Mouse (Mus musculus) urinary bladder, adult 2 months (tissue): ENCODE results near the gene Stoml1. TPM values are rescaled to one million over a fixed set of nuclear protein-coding genes. Genes with fewer than 3 reads are reported as not detected.
"Not testable (repeated sequence)": the region's sequence is repeated elsewhere in the genome, so short reads cannot be mapped to it uniquely, and the experiment has no call there.

Experiments
- DNase-seq: peaks from one replicate; pipeline ENCODE4 v3.0.0; 2022; ENCODE audit warnings: low spot score
- polyA plus RNA-seq: library from polyadenylated mRNA; depleted of rRNA; stranded (reverse); fragments of >200 nt; gene quantifications from 2 replicates; pipeline ENCODE4 v1.2.3, GENCODE M21; 2012

Stoml1 gene
- polyA plus RNA-seq, 1 experiment: 66.9 TPM

- DNase-seq: no peak
These were observed 11.0 kb upstream of the Stoml1 start for GRCm38 (mm10) chr9:58241780-58242485.

- no peak for DNase-seq
These were observed 10.3 kb upstream of the Stoml1 start for GRCm38 (mm10) chr9:58242696-58243095.

- no peak for DNase-seq
These were observed 9.3 kb upstream of the Stoml1 start for GRCm38 (mm10) chr9:58243696-58244095.

- DNase-seq: no peak
These were observed 6.8 kb upstream of the Stoml1 start for GRCm38 (mm10) chr9:58246083-58246591.

DNA sequence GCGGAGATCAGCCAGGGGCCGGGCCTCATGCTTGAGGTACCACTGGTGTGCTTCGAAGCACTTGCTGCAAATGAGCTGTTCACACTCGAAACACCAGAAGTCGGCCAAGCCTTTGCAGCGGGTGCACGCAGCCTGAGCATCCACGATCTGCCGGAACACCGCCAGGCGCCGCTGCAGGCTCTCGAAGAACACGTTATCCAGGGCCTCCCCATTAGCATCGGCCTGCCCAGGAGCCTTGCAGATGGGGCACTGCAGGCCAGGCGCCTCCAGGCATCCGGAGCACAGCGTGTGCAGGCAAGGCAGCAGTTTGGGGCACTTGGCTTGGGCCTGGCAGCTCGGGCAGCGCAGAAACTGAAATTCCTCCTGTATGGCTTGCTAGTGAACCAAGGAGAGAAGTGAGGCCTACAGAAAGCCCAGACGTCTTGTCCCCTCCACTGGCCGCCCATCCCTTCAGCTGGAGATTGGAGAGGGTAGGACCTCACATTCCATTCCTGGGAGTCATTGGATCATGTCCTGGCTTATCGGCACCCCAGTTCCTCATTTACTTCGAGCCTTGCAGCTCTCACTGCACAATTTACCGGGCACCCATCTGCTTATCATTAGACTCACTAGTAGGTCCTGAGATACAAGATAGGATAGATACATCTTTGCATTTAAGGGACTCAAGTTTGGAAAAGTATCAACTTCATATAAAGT, 5.8 kb upstream of the Stoml1 start:
- peak; percentile 74 for DNase-seq

DNA sequence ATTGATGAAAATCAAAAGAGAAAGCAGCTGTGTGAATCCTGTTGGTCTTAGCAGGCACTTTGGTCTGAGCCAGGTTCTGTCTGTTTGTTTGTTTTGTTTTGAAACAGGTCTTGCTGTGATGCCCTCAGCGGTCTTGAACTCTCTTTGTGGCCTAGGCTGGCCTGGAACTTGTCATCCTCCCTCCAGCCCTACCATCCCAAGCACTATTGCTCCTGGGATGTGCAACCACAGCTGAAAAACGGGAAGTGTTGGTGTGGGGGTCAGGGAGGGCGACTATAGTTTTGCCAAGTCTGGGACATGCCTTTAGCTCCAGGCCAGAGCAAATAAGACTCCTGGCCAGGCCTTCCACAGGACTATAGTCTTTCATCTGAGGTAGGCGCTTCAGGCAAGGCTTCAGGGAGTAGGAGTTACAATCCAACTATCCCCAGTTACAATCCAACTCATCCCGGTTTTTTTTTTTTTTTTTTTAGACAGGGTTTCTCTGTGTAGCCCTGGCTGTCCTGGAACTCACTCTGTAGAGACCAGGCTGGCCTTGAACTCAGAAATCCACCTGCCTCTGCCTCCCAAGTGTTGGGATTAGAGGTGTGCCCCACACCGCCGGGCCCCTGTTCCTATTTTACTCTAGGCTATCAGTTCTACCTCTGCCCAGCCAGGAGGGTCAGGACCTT, 4.1 kb upstream of the Stoml1 start:
- no peak for DNase-seq

DNA sequence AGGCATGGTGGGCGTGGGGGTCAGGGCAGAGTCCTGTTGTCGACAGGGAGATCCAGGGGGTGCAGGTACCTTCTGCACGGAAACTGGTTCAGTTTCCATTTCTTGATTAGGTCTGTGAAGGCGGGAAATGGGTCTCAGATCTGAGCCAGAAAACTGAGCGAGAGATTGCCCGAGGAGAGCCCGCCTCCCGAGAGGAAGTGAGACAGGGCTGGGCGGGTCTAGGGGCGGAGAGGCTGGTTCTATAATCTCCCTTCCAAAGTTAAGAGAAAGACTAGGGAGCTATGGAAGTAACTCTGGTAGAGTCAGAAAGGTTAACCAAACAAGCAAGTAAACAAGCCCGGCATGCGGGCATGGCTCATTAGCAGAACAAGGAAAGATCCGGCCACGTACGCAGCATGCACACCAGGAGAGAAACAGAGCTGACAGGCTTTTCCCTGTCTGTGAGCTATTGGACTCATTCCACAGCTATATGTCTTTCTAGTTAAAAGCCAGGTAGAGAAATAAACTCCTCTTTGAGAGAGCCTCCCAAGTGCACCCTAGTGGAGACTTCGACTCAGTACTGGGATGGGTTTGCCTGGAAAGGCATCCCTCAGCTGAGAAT, 3.3 kb upstream of the Stoml1 start, which contains the start of gene Pml:
Gene Pml (minus strand): TSS at position 195 of the 601 bp plus-strand sequence.
- peak; percentile 53 for DNase-seq

- DNase-seq: no peak
These were observed 2.6 kb upstream of the Stoml1 start for GRCm38 (mm10) chr9:58250322-58250721.

DNA sequence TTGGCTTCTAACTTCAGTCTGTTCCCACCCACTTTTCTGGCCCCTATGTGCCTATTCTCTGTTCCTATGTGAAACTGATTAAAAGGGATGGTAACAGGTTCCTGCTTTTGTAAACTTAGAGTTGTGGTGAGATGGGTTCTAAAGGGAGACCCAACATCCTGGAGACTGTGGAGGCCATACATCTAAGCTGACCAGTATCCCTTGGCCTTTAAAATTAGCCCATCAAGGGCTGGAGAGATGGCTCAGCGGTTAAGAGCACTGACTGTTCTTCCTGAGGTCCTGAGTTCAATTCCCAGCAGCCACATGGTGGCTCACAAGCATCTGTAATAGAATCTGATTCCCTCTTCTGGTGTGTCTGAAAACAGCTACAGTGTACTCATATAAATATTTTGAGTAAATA, 2.2 kb upstream of the Stoml1 start:
- DNase-seq: not testable (repeated sequence)

GRCm38 (mm10) chr9:58253805-58254122, 800 bp downstream of the Stoml1 start:
- not testable (repeated sequence) for DNase-seq

GRCm38 (mm10) chr9:58255105-58255504, 2.1 kb downstream of the Stoml1 start:
- DNase-seq: no peak

GRCm38 (mm10) chr9:58255704-58256685, 3.0 kb downstream of the Stoml1 start:
- no peak for DNase-seq

GRCm38 (mm10) chr9:58262507-58262906, 9.5 kb downstream of the Stoml1 start:
- DNase-seq: no peak

DNA sequence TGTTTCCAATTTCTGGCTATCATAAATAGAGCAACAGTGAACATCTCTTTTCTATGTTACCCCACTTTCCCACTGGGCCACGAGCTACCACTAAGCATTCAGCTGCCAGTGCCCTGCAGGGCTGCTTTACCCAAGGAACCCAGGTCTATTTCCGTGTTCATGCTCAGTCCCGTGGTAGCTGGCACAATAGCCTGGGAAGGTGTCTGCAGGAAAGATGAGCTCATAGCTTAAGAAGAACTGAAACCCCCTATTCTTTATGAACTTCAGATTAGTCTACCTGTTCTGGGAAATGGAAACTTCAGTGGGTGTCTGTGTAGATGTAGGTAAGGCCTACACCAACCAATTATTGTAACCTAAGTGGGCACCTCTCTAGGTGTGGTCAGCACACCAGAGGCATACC, 12.4 kb downstream of the Stoml1 start:
- no peak for DNase-seq

- no peak for DNase-seq
These were observed 13.6 kb downstream of the Stoml1 start for GRCm38 (mm10) chr9:58266571-58267011.

- DNase-seq: no peak
These were observed 14.1 kb downstream of the Stoml1 start for GRCm38 (mm10) chr9:58267046-58267445.

DNA sequence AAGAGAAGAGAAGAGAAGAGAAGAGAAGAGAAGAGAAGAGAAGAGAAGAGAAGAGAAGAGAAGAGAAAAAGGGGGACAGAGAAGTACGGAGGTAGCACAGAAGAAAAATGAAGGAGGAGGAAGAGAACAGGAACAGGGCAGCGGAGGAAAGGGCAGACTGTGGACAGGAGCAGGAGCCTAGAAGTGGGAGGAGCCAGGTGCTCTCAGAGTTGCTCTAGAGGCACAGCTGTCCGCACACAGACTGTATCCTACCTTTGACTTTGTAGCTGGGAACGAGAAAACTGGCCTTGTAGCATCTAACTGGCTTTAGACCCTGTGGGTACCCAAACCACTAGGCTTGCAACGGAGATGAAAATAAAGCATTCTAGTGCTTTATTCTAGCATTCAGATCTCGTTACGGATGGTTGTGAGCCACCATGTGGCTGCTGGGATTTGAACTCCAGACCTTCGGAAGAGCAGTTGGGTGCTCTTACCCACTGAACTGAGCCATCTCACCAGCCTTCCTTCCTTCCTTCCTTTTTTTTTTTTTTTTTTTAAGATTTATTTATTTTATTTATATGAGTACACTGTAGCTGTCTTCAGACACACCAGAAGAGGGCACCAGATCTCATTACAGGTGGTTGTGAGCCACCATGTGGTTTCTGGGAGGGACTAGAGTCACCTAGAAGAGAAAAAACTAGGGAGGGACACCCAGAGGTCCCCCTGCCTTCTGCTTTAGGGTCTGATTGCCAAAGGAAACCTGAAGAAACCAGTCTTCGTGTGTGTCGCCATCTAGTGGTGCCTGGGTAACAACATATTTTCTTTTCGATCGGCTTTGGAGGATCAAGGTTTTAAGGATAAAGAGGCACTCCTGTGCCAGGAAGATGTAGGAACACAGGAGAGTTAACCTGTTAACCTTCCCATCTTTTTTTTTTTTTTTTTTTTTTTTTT, 15.7 kb downstream of the Stoml1 start:
- DNase-seq: no peak

DNA sequence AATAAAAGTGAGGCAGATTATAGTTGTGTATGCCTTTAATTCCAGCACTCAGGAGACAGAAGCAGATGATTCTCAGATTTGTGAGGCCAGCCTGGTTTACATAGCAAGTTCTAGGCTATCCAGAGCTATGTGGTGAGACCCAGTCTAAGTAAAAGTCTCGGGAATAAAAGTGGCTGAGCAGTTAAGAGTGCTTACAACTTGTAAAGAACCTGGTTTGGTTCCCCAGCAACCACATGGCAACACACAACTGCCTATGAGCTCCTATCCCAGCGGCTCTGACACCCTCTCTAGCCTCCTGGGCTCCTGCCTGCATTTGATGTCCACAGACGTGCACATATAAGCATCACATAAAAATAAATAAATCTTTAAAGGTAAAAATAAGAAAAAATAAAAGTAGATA, 17.1 kb downstream of the Stoml1 start:
- no peak for DNase-seq

DNA sequence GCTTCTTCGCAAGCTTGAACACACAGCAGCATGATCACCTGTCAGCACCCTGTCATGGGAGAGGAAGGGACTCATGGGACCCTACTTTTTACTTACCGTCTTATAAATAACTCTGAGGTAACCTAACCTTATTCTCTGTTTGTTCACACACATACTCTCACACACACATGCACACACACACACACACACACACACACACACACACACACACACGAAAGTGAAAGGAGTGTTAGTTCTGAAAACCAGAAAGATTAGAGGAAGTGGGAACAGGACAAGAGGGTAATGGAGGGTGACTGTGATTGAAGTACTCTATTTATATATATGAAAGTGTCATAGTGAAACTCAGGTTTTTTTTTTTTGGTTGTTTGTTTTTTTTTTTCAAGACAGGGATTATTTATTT, 18.1 kb downstream of the Stoml1 start:
- DNase-seq: no peak

- DNase-seq: not testable (repeated sequence)
These were observed 18.6 kb downstream of the Stoml1 start for GRCm38 (mm10) chr9:58271551-58271950.
